Mouse (Mus musculus): ENCODE data around the gene Cntn1. TPM values are rescaled to one million over a fixed set of nuclear protein-coding genes. Genes with fewer than 3 reads are reported as not detected.

Gene Cntn1
- polyA plus RNA-seq, 1 experiment from 2014 or later, result 2.3 TPM

DNA sequence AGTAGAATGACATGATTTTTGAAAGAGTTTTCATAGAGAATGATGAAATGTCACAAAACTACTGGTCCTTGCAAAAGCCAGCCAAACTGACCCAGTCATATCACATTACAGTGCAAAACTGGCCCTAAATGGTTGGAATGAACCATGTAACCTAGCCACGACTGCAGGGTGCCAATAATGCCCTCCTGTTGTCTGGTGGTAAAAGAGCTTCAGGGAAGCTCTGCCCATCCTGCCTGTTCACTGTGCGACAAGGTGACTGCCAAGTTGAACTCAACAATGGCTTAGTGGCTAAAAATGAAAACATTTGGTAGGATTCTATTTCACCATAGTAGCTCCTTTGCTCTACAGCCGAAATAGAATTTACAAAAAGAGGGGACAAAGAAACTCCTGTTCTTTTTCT lies 41.1 kb downstream of the Cntn1 start:
- no peak overlapping the region for H3K4me3 ChIP-seq (ENCODE audit: low read depth, low read length)
- H3K4me1 ChIP-seq (replicated peaks; ENCODE audit: control insufficient read depth, insufficient read depth, low read length), result no peaks in the 10 kb centered on the region; the same call in 1 of the 2 replicates
- no peak overlapping the region for H3K9ac ChIP-seq (ENCODE audit: low read length)
- no peak overlapping the region for H3K27ac ChIP-seq (ENCODE audit: low read depth, low read length)
- no peak for ATAC-seq (replicated peaks; ENCODE audit: low FRiP score)
- WGBS, result 74% methylated on average over 3 of the region's 3 CpGs
- no peak for DNase-seq (ENCODE audit: low spot score)
- no peak overlapping the region for H3K4me2 ChIP-seq (ENCODE audit: low read depth, low read length, severe bottlenecking)
- no peaks in the 10 kb centered on the region for H3K27me3 ChIP-seq (ENCODE audit: control insufficient read depth, insufficient read depth, low read length)
- no peaks in the 10 kb centered on the region for H3K36me3 ChIP-seq (ENCODE audit: control insufficient read depth, insufficient read depth, low read length)
- no peaks in the 10 kb centered on the region for H3K9me3 ChIP-seq (ENCODE audit: control insufficient read depth, low read length)

DNA sequence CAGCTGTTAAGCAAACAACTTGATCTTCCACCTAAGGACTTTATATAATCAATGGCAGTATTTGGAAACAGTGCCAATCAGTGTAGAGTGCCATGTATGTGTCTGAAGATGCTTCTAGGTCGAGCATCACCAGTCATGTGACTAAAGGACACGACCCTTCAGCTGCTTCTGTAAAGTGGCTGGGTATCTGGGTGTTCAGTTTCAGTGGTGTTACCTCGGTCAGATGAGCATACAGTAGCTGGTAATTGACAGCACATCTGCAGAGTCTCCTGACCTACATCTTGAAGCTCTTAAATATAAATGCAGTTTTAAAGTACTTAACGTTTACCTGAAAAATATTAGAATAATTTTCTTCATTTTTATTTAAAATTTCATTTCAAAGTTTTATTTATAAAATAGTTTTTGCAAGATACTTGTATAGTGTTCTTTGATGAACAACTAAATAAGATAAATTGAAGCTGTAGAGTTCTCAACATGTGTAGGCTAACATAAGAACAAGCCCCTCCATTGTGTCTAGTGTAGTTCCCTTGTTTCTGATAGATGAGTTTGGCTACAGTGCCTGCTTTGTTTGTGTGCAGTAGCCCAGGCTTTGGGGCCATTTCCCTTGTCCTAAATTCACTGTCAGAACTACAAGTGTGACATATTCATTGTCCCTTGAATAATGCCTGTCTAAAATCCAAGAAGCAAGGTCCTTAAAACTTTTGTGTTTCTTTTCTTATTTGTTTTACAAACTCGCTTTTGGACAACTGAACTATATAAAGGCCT lies 48.6 kb downstream of the Cntn1 start:
- no peak for ATAC-seq (replicated peaks; ENCODE audit: low FRiP score)
- no peak for DNase-seq (ENCODE audit: low spot score)
- Histone ChIP-seq H3K36me3 (ENCODE audit: control insufficient read depth, insufficient read depth, low read length) (no peaks in the 10 kb centered on the region), H3K4me3 (ENCODE audit: low read depth, low read length) (no peak overlapping the region), H3K4me2 (ENCODE audit: low read depth, low read length, severe bottlenecking) (no peak overlapping the region), H3K27ac (ENCODE audit: low read depth, low read length) (no peak overlapping the region), H3K27me3 (ENCODE audit: control insufficient read depth, insufficient read depth, low read length) (no peaks in the 10 kb centered on the region), H3K9ac (ENCODE audit: low read length) (no peak overlapping the region), H3K9me3 (ENCODE audit: control insufficient read depth, low read length) (no peaks in the 10 kb centered on the region), H3K4me1 (replicated peaks; ENCODE audit: control insufficient read depth, insufficient read depth, low read length) (no peaks in the 10 kb centered on the region)
- WGBS, result 71% methylated on average over 5 of the region's 5 CpGs

DNA sequence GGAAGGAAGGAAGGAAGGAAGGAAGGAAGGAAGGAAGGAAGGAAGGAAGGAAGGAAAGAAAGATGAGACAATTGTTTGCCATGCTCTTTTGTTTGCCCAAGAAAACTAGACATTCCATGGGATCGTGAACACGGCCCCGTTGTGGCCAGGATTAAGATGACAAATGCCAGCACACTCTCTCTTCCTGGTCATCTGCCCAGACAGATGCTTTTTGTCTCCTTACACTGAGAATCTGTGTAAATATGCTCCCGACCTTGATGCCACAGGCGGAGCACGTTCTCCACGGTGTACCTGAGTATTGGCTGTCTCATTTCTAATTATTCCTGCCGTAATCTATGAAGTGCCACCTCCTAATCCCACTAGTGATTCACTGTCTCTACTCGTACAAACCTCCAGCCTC lies 51.0 kb downstream of the Cntn1 start:
- Histone ChIP-seq H3K4me3 (ENCODE audit: low read depth, low read length) (no peak overlapping the region), H3K9ac (ENCODE audit: low read length) (no peak overlapping the region), H3K4me2 (ENCODE audit: low read depth, low read length, severe bottlenecking) (no peak overlapping the region), H3K4me1 (replicated peaks; ENCODE audit: control insufficient read depth, insufficient read depth, low read length) (no peaks in the 10 kb centered on the region), H3K9me3 (ENCODE audit: control insufficient read depth, low read length) (no peaks in the 10 kb centered on the region), H3K27me3 (ENCODE audit: control insufficient read depth, insufficient read depth, low read length) (no peaks in the 10 kb centered on the region), H3K36me3 (ENCODE audit: control insufficient read depth, insufficient read depth, low read length) (no peaks in the 10 kb centered on the region), H3K27ac (ENCODE audit: low read depth, low read length) (no peak overlapping the region)
- ATAC-seq (replicated peaks; ENCODE audit: low FRiP score), result no peak
- no peak for DNase-seq (ENCODE audit: low spot score)
- WGBS, result 92% methylated on average over 9 of the region's 9 CpGs

GRCm38 (mm10) chr15:92112455-92112854 lies 61.5 kb downstream of the Cntn1 start:
- DNase-seq (ENCODE audit: low spot score), result no peak
- ATAC-seq (replicated peaks; ENCODE audit: low FRiP score), result no peak

GRCm38 (mm10) chr15:92132936-92133335 lies 82.0 kb downstream of the Cntn1 start:
- ATAC-seq (replicated peaks; ENCODE audit: low FRiP score) (no peak), DNase-seq (ENCODE audit: low spot score) (no peak)
- Histone ChIP-seq H3K9ac (ENCODE audit: low read length) (no peak overlapping the region), H3K27me3 (ENCODE audit: control insufficient read depth, insufficient read depth, low read length) (no peaks in the 10 kb centered on the region), H3K27ac (ENCODE audit: low read depth, low read length) (no peak overlapping the region), H3K4me2 (ENCODE audit: low read depth, low read length, severe bottlenecking) (no peak overlapping the region), H3K9me3 (ENCODE audit: control insufficient read depth, low read length) (no peaks in the 10 kb centered on the region), H3K36me3 (ENCODE audit: control insufficient read depth, insufficient read depth, low read length) (no peaks in the 10 kb centered on the region), H3K4me1 (replicated peaks; ENCODE audit: control insufficient read depth, insufficient read depth, low read length) (no peaks in the 10 kb centered on the region), H3K4me3 (ENCODE audit: low read depth, low read length) (no peak overlapping the region)
- 92% methylated on average over 3 of the region's 3 CpGs for WGBS

More at GRCm38 (mm10) chr15:92112455-92112854, 61.5 kb downstream of the Cntn1 start:
- H3K27me3 ChIP-seq (ENCODE audit: control insufficient read depth, insufficient read depth, low read length), result no peaks in the 10 kb centered on the region
- H3K4me3 ChIP-seq (ENCODE audit: low read depth, low read length), result no peak overlapping the region
- no peaks in the 10 kb centered on the region for H3K36me3 ChIP-seq (ENCODE audit: control insufficient read depth, insufficient read depth, low read length)
- H3K9me3 ChIP-seq (ENCODE audit: control insufficient read depth, low read length), result no peaks in the 10 kb centered on the region
- no peaks in the 10 kb centered on the region for H3K4me1 ChIP-seq (replicated peaks; ENCODE audit: control insufficient read depth, insufficient read depth, low read length)
- no peak overlapping the region for H3K4me2 ChIP-seq (ENCODE audit: low read depth, low read length, severe bottlenecking)
- H3K9ac ChIP-seq (ENCODE audit: low read length), result no peak overlapping the region
- no peak overlapping the region for H3K27ac ChIP-seq (ENCODE audit: low read depth, low read length)

GRCm38 (mm10) chr15:92134254-92134653 lies 83.3 kb downstream of the Cntn1 start:
- DNase-seq (ENCODE audit: low spot score) (no peak), ATAC-seq (replicated peaks; ENCODE audit: low FRiP score) (no peak)
- Histone ChIP-seq H3K4me3 (ENCODE audit: low read depth, low read length) (no peak overlapping the region), H3K9me3 (ENCODE audit: control insufficient read depth, low read length) (no peaks in the 10 kb centered on the region), H3K27ac (ENCODE audit: low read depth, low read length) (no peak overlapping the region), H3K4me1 (replicated peaks; ENCODE audit: control insufficient read depth, insufficient read depth, low read length) (no peaks in the 10 kb centered on the region), H3K27me3 (ENCODE audit: control insufficient read depth, insufficient read depth, low read length) (no peaks in the 10 kb centered on the region), H3K4me2 (ENCODE audit: low read depth, low read length, severe bottlenecking) (no peak overlapping the region), H3K36me3 (ENCODE audit: control insufficient read depth, insufficient read depth, low read length) (no peaks in the 10 kb centered on the region), H3K9ac (ENCODE audit: low read length) (no peak overlapping the region)
- 88% methylated on average over 9 of the region's 9 CpGs for WGBS

DNA sequence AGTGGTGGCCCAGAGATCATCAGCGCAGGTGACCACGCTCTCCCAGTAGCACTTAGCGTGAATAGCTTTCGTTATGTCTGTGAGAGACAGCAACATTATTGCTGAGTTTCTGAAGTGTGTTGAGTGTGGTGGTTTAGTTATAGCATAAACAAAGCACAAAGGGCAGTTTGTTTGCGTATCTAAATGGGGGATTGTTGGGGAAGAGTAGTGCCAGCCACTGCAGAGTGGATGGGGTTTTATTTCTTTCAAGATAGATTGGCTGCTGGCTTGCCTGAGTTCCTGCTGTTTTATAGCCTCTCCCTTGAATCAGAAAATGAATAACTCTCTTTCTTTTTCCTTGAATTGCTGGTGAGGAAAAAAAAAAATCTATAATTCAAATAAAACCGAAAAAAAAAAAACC lies 86.1 kb downstream of the Cntn1 start:
- Histone ChIP-seq H3K36me3 (ENCODE audit: control insufficient read depth, insufficient read depth, low read length) (no peaks in the 10 kb centered on the region), H3K4me1 (replicated peaks; ENCODE audit: control insufficient read depth, insufficient read depth, low read length) (no peaks in the 10 kb centered on the region), H3K9me3 (ENCODE audit: control insufficient read depth, low read length) (no peaks in the 10 kb centered on the region), H3K9ac (ENCODE audit: low read length) (no peak overlapping the region), H3K4me3 (ENCODE audit: low read depth, low read length) (no peak overlapping the region), H3K27ac (ENCODE audit: low read depth, low read length) (no peak overlapping the region), H3K4me2 (ENCODE audit: low read depth, low read length, severe bottlenecking) (no peak overlapping the region), H3K27me3 (ENCODE audit: control insufficient read depth, insufficient read depth, low read length) (no peaks in the 10 kb centered on the region)
- WGBS, result 88% methylated on average over 6 of the region's 6 CpGs
- ATAC-seq (replicated peaks; ENCODE audit: low FRiP score), result no peak
- no peak for DNase-seq (ENCODE audit: low spot score)

GRCm38 (mm10) chr15:92141972-92142371 lies 91.0 kb downstream of the Cntn1 start:
- 82% methylated on average over 4 of the region's 4 CpGs for WGBS
- DNase-seq (ENCODE audit: low spot score) (no peak), ATAC-seq (replicated peaks; ENCODE audit: low FRiP score) (no peak)
- Histone ChIP-seq H3K36me3 (ENCODE audit: control insufficient read depth, insufficient read depth, low read length) (no peaks in the 10 kb centered on the region), H3K9ac (ENCODE audit: low read length) (no peak overlapping the region), H3K4me3 (ENCODE audit: low read depth, low read length) (no peak overlapping the region), H3K4me2 (ENCODE audit: low read depth, low read length, severe bottlenecking) (no peak overlapping the region), H3K27ac (ENCODE audit: low read depth, low read length) (no peak overlapping the region), H3K27me3 (ENCODE audit: control insufficient read depth, insufficient read depth, low read length) (no peaks in the 10 kb centered on the region), H3K4me1 (replicated peaks; ENCODE audit: control insufficient read depth, insufficient read depth, low read length) (no peaks in the 10 kb centered on the region), H3K9me3 (ENCODE audit: control insufficient read depth, low read length) (no peaks in the 10 kb centered on the region)

DNA sequence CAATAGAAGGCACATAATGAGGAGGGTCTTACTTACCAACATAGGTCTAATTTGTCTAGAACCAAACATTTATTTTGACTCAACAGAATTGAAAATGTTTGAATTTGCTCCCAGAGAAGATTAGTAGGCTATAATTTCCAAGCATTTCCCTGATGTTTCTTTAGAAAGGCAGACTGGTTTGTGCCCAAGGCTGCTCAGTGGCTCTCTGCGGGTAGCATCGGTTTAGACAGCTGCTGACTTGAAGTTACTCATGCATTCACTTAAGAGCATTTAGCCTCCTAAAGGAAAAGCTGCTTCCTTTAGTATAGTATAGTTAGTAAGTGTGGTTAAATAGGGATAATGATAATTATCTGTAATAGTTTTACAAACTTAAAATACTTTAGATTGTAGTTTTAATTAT lies 104.0 kb downstream of the Cntn1 start:
- Histone ChIP-seq H3K27ac (ENCODE audit: low read depth, low read length) (no peak overlapping the region), H3K4me2 (ENCODE audit: low read depth, low read length, severe bottlenecking) (no peak overlapping the region), H3K4me3 (ENCODE audit: low read depth, low read length) (no peak overlapping the region), H3K9me3 (ENCODE audit: control insufficient read depth, low read length) (no peaks in the 10 kb centered on the region), H3K27me3 (ENCODE audit: control insufficient read depth, insufficient read depth, low read length) (no peaks in the 10 kb centered on the region), H3K36me3 (ENCODE audit: control insufficient read depth, insufficient read depth, low read length) (no peaks in the 10 kb centered on the region), H3K4me1 (replicated peaks; ENCODE audit: control insufficient read depth, insufficient read depth, low read length) (no peaks in the 10 kb centered on the region), H3K9ac (ENCODE audit: low read length) (no peak overlapping the region)
- DNase-seq (ENCODE audit: low spot score), result no peak
- ATAC-seq (replicated peaks; ENCODE audit: low FRiP score), result no peak
- 31% methylated on average over 2 of the region's 2 CpGs for WGBS
